Mouse (Mus musculus) fibroblast of lung, adult 2 months (primary cell): ENCODE results near the gene Rnf212b.
A peak's percentile ranks its signal among the peaks of the same experiment; 100 is the strongest.

Source experiments
- DNase-seq: peaks from one replicate; pipeline ENCODE4 v3.0.0-alpha.2; 2011; ENCODE audit warnings: low read depth

Gene Rnf212b

DNA sequence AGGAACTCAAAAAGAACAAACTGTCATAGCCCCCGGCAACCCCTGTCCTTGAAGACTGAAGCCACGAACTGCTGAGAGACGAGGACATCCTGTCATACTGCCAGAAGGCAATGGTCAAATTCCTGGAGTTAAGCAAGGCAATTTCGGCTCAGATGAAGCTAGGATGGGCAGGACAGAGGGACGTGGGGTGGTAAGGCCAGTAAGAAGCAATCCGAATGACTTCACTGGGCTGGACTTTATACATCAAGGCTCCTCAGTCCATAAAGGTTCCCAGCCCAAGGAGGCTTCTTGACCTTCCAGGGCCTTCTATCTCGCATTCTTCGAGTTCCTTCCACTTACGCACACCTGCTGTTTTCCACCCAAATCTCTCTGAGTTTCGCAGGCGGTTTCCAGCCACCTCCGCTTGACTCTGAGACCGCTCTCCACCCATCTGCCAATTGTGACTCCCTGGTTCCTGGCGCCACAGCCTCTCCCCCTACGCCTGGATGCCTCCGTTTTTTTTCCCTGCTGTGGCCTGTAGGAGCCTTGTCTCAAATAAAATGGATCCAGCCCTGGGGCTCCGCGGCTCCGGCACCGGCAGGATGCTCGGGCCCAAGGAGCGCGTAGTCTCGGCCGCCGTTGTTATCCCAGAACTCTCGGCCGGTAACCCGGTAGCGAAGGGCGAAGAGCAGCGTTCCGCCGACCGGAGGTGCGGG lies 62.0 kb downstream of the Rnf212b start:
- no peak for DNase-seq

DNA sequence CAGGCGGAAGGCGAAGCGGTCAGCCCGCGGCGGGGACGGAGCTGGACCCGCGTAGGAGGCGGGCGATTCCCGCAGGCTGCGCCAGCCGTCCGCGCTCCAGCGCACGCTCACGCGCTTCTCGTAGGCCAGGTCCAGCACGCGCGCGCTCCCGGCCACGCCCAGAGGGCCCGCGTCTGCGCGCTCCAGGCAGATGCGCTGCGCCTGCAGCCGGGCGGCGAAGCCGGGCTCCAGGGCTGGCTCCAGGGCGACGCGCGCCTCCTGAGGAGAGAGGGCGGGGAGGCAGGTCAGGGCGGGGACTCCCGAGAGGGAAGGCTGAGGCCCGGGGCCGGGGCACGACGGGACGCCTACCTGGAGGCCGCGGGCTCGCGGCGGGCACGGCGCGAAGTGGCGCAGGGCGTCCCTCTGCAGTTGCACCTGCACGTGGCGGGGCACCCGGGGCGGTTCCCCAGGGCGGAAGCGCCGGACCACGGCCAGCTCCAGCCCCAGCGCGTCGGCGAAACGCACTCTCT lies 62.7 kb downstream of the Rnf212b start:
- DNase-seq: peak; percentile 56

DNA sequence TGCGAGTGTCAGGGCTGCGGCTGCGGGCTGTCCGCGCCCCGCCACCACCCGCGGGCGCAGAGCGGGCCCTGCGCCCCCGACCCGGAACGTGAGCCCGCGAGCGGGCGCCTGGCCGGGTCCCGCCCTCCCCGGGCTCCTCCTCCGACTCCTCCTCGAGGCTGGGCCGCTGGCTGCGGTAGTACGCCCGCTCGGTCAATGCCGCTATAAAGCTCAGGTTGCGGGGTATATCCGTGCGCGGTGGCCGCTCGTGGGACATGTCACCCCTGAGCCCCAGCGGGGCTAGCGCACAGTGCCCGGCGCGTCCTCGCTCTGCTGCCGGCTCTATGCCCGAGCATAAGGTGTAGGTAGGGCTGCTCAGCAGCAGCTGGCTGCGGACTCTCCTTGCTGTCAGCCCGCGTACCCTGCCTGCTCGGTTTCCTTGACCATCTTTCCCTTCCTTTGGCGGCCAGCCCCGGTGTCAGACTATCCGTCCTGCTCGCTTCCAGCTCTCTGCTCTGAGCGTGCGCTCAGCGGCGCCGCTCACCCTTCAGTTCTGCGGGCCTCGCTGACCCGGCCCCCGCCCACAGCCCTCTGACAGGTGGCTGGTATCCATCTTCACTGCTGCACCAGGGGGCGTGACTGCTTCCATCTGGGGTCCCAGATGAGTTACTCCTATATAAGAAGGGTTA lies 63.2 kb downstream of the Rnf212b start, which contains the start of gene Ppp1r3e:
Gene Ppp1r3e, minus strand, starts transcription at position 503 of the 668 bp plus-strand sequence.
- DNase-seq: no peak

DNA sequence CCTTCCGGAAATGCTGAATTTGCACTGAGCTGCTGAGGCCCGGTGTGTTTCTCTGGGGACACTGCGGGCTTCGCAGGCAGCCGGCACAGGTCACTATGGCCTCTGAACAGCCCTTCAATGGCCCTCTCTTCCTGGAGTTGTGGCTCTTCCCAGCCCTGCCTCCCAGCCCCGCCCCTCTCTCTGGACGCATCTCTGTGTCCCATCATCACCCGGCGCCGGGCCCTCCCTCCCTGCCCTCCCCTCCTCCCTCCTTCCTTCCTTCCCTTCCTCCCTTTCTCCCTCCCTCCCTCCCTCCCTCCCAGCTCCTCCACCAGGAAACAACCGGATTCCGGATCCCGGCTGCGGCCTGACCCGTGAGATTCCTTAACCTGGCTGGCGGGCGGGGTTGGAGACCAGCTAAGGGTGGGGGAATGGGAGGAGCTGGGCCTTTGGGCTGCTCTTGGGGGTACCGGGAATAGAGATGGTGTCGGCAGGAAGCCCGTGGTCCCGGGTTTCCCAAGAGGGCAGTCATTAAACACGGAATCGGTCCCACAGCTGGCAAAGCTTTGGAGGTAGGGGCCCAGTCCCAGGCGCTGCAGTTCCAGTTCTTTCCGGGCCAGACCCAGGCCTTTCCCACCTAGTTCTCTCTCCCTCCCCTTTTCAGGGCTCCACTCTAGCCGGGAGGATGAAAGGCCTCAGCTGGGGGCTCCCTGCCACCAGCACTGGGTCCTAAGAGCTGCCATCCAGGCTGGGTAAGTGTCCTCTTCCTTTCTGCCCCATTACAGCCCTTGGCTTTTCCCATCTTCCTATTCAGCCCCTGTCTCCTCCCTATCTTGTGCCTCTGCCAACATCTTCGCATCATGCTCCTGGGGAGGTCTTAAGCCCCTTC lies 69.4 kb downstream of the Rnf212b start, which contains the start of the genes Bcl2l2 and Gm20521:
Gene Bcl2l2, plus strand, starts transcription at position 224 of the 868 bp plus-strand sequence.
Gene Gm20521, plus strand, starts transcription at position 288 of the 868 bp plus-strand sequence.
- peak; percentile 70 for DNase-seq

DNA sequence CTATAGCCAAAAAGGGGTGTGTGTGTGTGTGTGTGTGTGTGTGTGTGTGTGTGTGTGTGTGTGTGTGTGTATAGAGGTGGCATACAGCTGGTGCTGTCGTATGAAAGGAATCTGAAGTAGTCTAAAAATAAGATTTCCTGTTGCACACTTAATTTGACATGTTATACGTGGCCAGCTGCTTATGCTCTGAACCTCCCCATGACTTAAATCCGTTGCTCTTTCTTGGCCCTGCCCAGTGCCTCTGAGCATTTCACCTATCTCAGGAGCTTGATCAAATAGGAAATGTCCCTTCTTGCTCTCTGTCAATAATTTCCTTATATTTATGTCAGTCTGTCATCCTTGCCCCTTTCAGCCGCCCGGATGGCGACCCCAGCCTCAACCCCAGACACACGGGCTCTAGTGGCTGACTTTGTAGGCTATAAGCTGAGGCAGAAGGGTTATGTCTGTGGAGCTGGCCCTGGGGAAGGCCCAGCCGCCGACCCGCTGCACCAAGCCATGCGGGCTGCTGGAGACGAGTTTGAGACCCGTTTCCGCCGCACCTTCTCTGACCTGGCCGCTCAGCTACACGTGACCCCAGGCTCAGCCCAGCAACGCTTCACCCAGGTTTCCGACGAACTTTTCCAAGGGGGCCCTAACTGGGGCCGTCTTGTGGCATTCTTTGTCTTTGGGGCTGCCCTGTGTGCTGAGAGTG lies 70.2 kb downstream of the Rnf212b start:
- DNase-seq: no peak

DNA sequence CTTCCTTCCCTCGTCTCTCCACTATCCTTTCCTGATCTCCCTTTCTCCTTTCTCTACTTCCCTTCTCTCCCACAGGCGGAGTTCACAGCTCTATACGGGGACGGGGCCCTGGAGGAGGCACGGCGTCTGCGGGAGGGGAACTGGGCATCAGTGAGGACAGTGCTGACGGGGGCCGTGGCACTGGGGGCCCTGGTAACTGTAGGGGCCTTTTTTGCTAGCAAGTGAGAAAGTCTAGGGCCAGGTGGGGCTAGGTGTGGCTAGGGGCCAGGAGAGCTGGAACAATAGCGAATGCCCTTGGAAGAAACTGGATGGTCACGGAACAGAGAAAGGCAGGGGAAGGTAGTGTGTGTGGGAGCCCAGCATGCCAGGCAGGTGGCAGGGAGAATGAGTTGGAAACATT lies 71.4 kb downstream of the Rnf212b start:
- DNase-seq: no peak

DNA sequence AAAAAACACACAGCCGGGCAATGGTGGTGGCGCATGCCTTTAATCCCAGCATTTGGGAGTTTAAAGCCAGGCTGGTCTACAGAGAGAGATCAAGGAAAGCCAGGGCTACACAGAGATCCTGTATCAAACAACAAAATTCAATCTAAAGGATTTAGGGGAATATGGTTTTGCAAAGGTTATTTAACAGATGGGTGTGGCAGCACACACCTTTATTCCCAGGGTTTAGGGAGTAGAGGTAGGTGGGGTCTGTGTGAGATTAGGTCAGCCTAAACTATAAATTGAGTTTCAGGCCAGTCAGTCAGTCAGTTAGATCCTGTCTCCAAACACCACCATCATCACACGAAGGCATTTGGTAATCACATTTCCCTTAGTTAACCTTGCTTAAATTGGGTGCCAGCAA lies 78.3 kb downstream of the Rnf212b start, which contains the start of gene Pabpn1:
Gene Pabpn1, plus strand, starts transcription at position 301 of the 400 bp plus-strand sequence.
- no peak for DNase-seq

DNA sequence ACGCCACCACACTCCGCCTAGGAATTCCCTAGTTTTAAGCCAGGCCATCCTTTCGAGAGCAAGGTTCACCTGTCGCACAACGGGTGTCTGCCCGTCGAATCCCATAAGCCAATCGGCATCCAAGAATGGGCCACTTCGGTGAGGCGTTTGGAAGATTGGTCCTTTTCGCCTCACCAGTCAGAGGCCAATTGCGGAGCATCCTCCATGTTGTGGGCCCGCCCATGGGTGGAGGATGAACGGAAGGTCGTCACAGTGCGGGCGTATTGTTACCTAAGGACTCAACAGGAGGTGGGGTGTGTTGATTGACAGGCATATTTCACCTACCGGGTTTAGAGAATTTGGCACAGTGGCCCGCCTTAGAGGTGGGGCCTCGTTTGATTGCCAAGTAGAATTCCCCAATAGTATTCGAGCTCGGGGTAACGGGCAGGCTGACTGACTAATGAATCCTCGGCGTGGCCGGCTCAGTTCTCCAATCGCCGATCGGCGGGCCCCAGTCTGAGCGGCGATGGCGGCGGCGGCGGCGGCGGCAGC lies 79.8 kb downstream of the Rnf212b start:
- DNase-seq: peak; percentile 99

DNA sequence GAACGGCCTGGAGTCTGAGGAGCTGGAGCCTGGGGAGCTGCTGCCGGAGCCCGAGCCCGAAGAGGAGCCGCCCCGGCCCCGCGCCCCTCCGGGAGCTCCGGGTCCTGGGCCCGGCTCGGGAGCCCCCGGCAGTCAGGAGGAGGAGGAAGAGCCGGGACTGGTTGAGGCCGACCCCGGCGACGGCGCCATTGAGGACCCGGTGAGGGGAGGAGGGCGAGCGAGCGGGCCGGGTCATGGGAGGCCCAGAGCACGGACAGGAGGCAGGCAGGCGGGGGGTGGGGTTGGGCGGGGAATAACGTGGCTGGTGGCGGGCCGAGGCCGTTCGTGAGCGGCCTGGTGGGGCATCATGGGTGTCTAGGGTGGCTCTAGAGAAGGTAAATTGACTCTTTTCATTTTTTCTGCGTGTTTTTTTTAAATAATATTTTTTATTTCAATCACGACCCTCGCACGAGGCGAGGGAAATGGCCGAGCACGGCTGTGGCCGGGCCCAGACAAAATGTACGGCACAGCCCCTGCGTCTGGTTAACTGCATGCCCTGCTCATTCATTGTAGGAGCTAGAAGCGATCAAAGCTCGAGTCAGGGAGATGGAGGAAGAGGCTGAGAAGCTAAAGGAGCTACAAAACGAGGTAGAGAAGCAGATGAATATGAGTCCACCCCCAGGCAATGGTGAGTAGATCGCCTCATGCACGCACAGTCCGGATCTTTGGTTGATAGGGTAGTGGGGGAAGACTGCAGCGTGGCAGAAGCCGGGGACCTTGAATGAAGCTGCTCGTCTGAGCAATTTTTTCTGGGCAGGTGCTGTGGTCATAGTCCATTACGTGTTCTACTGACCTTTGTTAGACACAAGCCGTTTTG lies 80.6 kb downstream of the Rnf212b start:
- DNase-seq: no peak

DNA sequence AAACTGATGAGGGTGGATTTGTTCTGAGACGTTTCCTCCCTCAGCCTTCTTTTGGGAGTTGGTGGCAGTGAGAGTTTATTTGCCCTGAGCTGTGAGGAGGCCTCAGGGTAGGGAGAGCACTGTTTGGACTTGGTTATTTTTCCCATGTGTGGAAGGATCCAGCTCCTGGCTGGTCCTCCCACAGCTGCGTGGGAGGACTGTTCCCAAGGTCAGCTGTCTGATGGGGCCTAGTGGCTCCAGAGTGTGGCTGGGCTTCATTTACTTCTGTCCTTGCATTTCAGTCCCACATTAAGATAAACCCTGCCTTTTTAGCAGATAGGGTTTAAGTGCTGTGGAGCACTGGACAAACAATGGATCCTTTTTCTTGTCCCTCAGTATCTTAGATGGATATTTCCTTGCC lies 83.5 kb downstream of the Rnf212b start:
- DNase-seq: no peak

DNA sequence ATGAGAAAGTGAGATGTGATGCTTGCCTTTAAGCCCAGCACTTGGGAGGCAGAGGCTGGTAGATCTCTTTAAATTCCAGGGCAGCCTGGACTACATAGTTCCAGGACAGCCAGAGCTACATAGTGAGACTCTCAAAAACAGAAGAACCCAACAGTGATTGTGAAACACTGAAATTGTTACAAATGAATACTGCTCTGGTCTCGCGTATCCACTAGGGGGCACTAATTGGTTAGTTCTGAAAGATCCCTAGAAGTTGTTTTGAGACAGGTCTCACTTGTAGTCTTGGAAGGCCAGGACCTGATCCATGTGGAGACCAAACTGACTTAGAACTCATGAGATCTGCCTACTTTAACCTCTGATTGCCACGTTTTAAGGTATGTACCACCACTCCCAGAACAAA lies 86.4 kb downstream of the Rnf212b start:
- peak; percentile 63 for DNase-seq

DNA sequence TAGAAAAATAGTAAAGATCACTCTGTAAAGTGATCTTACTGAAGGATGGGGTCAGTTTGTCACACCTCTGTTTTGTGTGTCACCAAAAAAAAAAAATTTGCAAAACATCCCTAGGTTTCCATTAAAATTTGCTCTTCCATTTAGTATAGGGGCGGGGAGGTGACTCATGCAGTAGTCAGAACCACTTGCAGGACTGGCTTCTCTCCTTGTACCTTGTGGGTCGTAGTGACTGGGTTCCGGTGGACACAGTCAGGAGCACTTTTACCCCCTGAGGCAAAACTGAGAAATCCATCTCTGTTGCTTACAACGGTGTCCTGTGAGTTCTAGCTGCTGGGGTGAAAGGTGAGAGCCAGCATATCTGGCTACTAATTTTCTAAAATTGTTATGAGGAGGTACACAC lies 89.7 kb downstream of the Rnf212b start:
- no peak for DNase-seq
